Mouse (Mus musculus): ENCODE data around the gene Arhgef26.

Arhgef26 gene

GRCm38 (mm10) chr3:62449871-62450496 lies 111.8 kb downstream of the Arhgef26 start:
- DNase-seq: no peak

GRCm38 (mm10) chr3:62452961-62453360 lies 114.8 kb downstream of the Arhgef26 start:
- no peak for DNase-seq

DNA sequence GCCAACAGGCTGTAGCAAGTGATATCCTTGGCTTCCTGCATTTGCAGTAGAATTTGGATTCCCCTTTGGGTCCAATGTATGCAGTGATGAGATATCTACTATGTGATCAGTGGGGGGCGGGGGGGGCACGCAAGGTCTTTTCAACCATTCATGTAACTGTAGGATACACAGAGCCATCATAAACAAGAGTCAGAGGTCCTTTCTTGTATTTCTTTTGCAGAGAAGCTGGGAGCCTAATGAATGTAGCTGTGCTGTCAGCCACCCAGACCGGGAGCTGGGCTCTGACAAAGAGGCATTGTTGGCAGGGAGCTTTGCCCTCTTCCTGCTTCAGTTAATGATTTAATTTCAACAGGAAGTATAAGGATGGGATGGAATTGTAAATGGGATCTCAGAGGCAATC lies 116.0 kb downstream of the Arhgef26 start:
- DNase-seq: no peak

DNA sequence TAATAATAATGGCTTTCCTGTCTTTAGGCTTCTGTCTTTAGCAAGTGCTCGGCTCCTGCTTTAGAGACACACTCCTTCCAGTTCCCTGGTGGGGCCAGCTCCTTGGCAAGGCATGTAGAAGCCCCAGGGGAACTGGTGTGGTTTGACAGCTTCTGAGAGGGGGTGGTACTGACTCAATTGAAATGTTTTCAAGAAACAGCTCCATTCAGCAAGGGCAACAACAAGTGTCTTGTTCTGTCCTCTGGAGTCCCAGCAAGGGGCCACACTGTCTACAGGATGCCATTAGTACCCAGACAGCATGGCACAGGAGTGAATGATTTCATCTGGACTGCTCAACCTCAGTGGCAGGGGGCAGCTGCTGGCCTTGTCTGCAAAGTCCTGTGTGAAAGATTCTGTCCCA lies 117.7 kb downstream of the Arhgef26 start:
- DNase-seq: no peak

DNA sequence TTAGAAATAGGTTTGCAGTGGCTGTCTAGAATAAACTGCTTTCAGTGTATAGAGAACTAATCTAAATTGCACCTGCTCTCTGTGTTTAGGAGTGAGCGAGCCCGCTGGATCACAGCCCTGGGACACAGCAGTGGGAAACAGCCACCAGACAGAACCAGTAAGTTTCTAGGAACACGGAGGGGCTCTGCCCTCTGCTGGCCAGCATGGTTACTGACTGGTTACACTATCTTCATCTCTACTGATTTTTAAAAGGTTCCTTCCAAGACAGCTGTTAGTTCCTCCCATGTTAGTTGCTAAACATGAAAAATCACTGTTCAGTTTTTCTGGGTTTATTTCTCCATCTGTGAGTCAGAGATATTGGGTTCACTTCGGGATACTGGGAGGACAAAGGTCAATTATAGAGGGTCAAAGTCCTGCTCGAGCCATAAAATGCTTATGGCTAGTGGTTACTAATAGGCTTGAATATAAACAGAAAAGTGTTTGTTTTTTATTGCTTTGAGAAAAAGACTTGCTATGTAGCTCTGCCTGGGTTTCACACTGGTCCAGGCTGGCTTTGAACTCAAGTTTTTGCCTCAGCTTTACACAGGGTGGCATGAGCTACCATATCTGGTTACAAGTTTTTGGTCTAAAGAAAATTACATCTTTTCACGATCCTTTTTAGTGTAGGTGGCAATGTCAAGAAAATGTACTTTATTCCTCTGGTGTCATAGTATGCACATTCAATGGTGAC lies 120.3 kb downstream of the Arhgef26 start:
- DNase-seq: peak in 1 of 2 experiments; percentile 35

DNA sequence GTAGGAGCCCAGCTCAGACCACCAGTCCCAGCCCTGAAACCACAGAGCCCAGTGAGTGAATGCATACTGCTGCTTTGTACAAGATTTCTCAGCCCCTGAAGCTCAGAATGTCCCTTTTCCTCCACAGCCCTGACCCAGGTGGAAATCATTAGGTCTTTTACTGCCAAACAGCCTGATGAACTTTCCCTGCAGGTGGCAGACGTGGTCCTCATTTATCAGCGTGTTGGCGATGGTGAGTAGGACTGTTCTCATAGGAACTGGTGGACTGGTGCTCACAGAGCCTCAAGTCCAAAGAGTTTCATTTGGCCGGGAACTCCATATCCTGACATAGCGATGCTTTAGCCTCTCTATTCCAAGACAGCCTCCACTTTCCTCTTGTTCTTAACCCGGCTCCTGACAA lies 121.3 kb downstream of the Arhgef26 start:
- no peak for DNase-seq

DNA sequence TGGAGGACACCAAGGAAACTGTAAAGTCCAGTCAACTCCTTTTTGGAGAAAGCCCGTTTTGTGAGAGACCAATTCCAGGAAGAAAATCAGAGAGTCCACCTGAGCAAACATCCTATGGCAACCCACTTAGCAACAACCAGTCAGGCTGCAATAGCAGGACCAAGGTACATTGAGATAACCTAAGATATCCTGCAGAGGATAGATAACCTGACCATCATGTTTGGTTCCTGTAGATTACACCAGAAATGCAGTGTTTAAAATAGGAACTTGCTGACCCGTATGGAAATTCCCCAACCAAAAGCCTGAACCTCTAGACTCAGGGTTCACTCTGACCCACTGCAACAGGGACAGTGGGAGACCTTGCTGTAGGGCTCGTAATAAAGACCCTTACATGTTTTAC lies 126.1 kb downstream of the Arhgef26 start:
- no peak for DNase-seq

DNA sequence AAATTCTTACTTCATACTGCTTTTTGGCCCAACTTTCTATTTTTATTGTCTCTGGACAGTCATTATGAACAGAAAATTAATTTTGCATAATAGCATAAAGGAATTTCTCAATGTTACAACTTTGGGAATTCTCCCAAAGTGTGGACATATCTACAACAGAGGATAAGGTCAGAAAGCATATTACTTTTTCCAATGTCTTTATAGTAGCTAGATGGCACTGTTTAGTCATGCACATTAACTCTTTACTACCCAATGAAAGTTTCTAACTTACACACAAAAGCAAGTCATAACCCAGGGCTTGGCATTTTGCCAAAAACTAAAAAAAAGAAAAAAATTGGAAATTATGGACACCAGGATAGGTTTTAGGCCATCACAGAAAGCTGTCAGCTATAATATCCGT lies 132.0 kb downstream of the Arhgef26 start:
- no peak for DNase-seq

DNA sequence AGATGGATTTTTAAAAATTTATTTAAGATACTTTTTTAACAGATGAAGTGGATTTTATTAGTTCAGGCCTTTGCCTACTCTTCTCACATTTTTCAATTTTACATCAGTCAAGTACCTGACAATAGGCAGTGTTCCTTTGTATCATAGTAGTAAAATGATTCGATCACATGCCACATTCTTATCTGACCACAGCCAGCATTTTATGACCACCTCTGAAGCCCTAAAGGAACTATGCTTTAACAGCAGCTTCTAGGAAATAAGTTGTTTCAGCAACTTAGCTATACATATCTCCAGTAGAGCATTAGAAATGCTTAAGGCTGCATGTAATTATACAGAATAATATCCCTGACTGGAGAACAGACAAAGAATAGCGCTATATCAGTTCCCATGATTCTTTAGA lies 146.2 kb downstream of the Arhgef26 start:
- DNase-seq: no peak

DNA sequence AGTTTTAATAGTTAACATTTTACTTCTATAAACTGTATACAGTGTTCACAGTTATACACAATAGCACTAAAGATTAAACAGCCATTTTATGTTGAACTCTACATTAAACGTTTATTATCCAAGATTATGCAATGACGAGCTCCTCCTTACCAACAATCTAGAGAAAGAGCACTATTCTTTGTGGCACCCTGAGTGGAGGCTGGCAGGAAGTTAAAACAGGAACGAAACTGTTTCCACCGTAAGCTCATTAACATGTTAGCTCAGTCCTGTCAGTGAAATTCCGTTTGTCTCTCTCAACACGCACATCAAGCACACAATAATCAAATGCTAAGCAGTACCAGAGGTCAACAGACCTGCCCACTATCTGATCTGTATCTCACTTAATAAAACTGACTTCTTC lies 154.4 kb downstream of the Arhgef26 start:
- no peak for DNase-seq

- no peak for DNase-seq
Measured at GRCm38 (mm10) chr3:62499327-62499726, 161.2 kb downstream of the Arhgef26 start.

DNA sequence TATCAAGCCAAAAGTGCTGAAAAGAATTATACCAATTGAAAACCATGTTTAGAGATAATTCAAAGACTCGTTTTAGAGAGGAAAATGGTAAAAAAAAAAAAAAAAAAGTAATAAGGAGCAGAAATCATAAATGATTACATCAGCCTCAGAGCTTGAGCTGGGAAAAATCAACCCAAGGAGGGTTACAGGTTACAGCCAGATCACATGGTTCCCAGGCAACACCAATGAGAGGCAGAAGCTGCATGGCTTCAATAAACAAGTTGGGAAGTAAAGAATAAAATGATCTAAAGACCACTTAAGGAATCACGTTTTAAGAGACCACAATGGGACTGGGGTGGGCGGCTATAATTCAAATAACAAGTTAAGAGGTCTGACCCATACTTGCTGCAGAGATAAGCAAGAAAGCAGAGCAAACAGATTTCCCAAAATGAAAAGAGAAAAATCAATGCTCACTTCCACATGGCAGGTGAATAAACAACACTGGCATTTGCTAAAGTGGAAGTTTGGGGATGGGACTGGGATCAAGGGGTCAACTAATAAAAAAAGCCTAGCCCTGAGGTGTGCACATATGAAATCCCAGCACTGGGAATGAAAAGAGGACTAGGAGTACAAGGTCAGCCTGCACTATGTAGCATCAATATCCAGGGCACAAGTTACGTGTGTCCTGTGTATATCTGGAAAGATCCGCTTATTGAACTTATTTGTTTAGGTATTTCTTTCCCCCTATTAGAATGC lies 167.2 kb downstream of the Arhgef26 start:
- no peak for DNase-seq

DNA sequence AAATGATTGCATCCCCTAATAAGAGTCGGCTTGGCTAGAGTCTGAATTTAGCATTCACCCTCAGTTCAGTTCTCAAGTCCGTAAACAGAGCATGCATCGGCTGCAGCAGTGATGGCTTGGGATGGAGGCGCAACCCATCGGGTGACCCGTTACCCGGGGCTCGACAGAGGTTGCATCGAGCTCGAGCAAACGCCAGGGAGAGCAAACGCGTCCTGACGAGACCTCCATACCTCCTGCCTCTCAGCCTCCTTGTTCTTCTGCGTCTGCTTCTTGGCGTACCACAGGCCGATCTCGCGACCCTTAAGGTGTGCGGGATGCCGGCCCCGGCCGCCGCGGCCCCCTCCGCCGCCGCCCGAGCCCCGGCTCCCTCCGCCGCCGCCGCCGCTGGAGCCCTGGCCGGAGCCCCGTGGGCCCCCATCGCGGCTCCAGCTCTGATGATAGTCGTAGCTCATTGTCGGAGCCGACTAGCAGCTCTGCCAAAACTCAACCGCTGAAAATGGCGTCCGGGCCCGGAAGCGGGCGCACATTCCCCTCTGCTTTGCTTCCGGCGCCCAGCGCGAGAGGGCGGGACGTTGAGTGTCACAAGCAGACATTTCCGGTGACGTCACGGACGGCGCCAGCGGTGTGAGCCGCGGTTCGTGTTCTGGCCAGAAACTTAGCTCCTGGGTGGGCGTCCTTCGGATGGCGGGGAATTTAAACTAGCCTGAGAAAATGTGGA lies 168.5 kb downstream of the Arhgef26 start, which contains the start of gene Dhx36:
Gene Dhx36, minus strand, starts transcription at position 517 of the 718 bp plus-strand sequence.
- peak; percentile 88 to 93 for DNase-seq

GRCm38 (mm10) chr3:62507206-62507647 lies 169.1 kb downstream of the Arhgef26 start:
- DNase-seq: no peak

Measured in spleen, adult 18-20 months (tissue).